Mouse (Mus musculus): ENCODE results near the gene Egfl8. TPM values are rescaled to one million over a fixed set of nuclear protein-coding genes. Genes with fewer than 3 reads are reported as not detected.

Gene Egfl8
- polyA plus RNA-seq, 1 experiment from 2014 or later, result 2.8 TPM

GRCm38 (mm10) chr17:34563354-34563753, 52.4 kb downstream of the Egfl8 start:
- ATAC-seq (replicated peaks; ENCODE audit: low FRiP score, low TSS enrichment, low read depth), result no peak
- Histone ChIP-seq H3K4me3 (ENCODE audit: low read depth, low read length) (no peak overlapping the region), H3K9me3 (ENCODE audit: control insufficient read depth, low read length) (no peaks in the 10 kb centered on the region), H3K36me3 (ENCODE audit: control insufficient read depth, insufficient read depth, low read length) (no peaks in the 10 kb centered on the region), H3K4me1 (replicated peaks; ENCODE audit: control insufficient read depth, insufficient read depth, low read length) (peaks cover 15% of the 10 kb centered on the region; the same call in 1 of the 2 replicates), H3K9ac (ENCODE audit: low read length) (no peak overlapping the region), H3K27me3 (replicated peaks; ENCODE audit: control insufficient read depth, insufficient read depth, low read length) (no peaks in the 10 kb centered on the region), H3K27ac (ENCODE audit: low read depth) (no peak overlapping the region), H3K4me2 (ENCODE audit: low read length) (no peak overlapping the region)
- no peak for DNase-seq (ENCODE audit: low spot score)
- 76% methylated on average over 11 of the region's 11 CpGs for WGBS

Other genes starting within 250 kb of the Egfl8 start
- gene Btnl1, start 238.8 kb downstream of the Egfl8 start, polyA plus RNA-seq (2014; fragmentation: Nextera tagmentation; extraction: Ambion mirVana), result 0.59 and 1.3 TPM in 2 replicates
- 0.51 and 0.91 TPM in 2 replicates for gene BC051142, start 217.2 kb downstream of the Egfl8 start, polyA plus RNA-seq (2014; fragmentation: Nextera tagmentation; extraction: Ambion mirVana)
- 1.1 and 3.3 TPM in 2 replicates for gene Btnl4, start 138.7 kb downstream of the Egfl8 start, polyA plus RNA-seq (2014; fragmentation: Nextera tagmentation; extraction: Ambion mirVana)
- gene Btnl6, start 98.6 kb downstream of the Egfl8 start, polyA plus RNA-seq (2014; fragmentation: Nextera tagmentation; extraction: Ambion mirVana), result 0.14 and 0.22 TPM in 2 replicates
- 5.2 and 7.4 TPM in 2 replicates for gene Notch4, start 51.7 kb downstream of the Egfl8 start, polyA plus RNA-seq (2014; fragmentation: Nextera tagmentation; extraction: Ambion mirVana)
- 10.3 and 12.6 TPM in 2 replicates for gene Gpsm3, start 26.2 kb downstream of the Egfl8 start, polyA plus RNA-seq (2014; fragmentation: Nextera tagmentation; extraction: Ambion mirVana)
- gene Pbx2, start 24.7 kb downstream of the Egfl8 start, polyA plus RNA-seq (2014; fragmentation: Nextera tagmentation; extraction: Ambion mirVana), result 12.0 and 13.7 TPM in 2 replicates
- gene Ager, start 18.1 kb downstream of the Egfl8 start, polyA plus RNA-seq (2014; fragmentation: Nextera tagmentation; extraction: Ambion mirVana), result 2.3 and 2.9 TPM in 2 replicates
- 109 and 110 TPM in 2 replicates for gene Rnf5, start 12.3 kb downstream of the Egfl8 start, polyA plus RNA-seq (2014; fragmentation: Nextera tagmentation; extraction: Ambion mirVana)
- gene Agpat1, start 11.7 kb downstream of the Egfl8 start, polyA plus RNA-seq (2014; fragmentation: Nextera tagmentation; extraction: Ambion mirVana), result 59.7 and 62.3 TPM in 2 replicates
- 34.8 and 35.1 TPM in 2 replicates for gene Ppt2, start 12.5 kb upstream of the Egfl8 start, polyA plus RNA-seq (2014; fragmentation: Nextera tagmentation; extraction: Ambion mirVana)
- 0.46 and 0.53 TPM in 2 replicates for gene Prrt1, start 13.6 kb upstream of the Egfl8 start, polyA plus RNA-seq (2014; fragmentation: Nextera tagmentation; extraction: Ambion mirVana)
- 10.8 and 13.0 TPM in 2 replicates for gene Fkbpl, start 28.8 kb upstream of the Egfl8 start, polyA plus RNA-seq (2014; fragmentation: Nextera tagmentation; extraction: Ambion mirVana)
- 59.8 and 62.2 TPM in 2 replicates for gene Atf6b, start 31.2 kb upstream of the Egfl8 start, polyA plus RNA-seq (2014; fragmentation: Nextera tagmentation; extraction: Ambion mirVana)
- gene Tnxb, start 54.6 kb upstream of the Egfl8 start, polyA plus RNA-seq (2014; fragmentation: Nextera tagmentation; extraction: Ambion mirVana), result 2.2 and 2.7 TPM in 2 replicates
- 0.23 and 0.28 TPM in 2 replicates for gene C4b, start 127.9 kb upstream of the Egfl8 start, polyA plus RNA-seq (2014; fragmentation: Nextera tagmentation; extraction: Ambion mirVana)
- gene Cyp21a1, start 188.6 kb upstream of the Egfl8 start, polyA plus RNA-seq (2014; fragmentation: Nextera tagmentation; extraction: Ambion mirVana), result not detected in 2 replicates
- 22.0 and 25.8 TPM in 2 replicates for gene Stk19, start 221.0 kb upstream of the Egfl8 start, polyA plus RNA-seq (2014; fragmentation: Nextera tagmentation; extraction: Ambion mirVana)
- 58.2 and 63.4 TPM in 2 replicates for gene Dxo, start 221.0 kb upstream of the Egfl8 start, polyA plus RNA-seq (2014; fragmentation: Nextera tagmentation; extraction: Ambion mirVana)
- 42.0 and 45.9 TPM in 2 replicates for gene Skiv2l, start 234.2 kb upstream of the Egfl8 start, polyA plus RNA-seq (2014; fragmentation: Nextera tagmentation; extraction: Ambion mirVana)
- gene Nelfe, start 234.4 kb upstream of the Egfl8 start, polyA plus RNA-seq (2014; fragmentation: Nextera tagmentation; extraction: Ambion mirVana), result 121 and 123 TPM in 2 replicates
- gene Cfb, start 246.5 kb upstream of the Egfl8 start, polyA plus RNA-seq (2014; fragmentation: Nextera tagmentation; extraction: Ambion mirVana), result 19.4 and 24.2 TPM in 2 replicates

Data from intestine, embryonic 14.5 days (tissue).